In genomic region chr10:111566873-111567381, GRCm38 (mm10) we compare ENCODE assay signal across 10 mouse cellular contexts.
DNase-seq lines count a peak whose midpoint lies in the region; ATAC-seq lines count a peak whose summit lies in the region.
"Had no signal": no experiment of that assay in that cellular context is flagged by ENCODE, and none has a peak within 500 bp of the region (broad histone marks: within the 10 kb centered on the region; RNA-seq: fewer than 3 reads in every experiment).

No protein-coding gene starts in this region.

- WGBS in intestine, embryonic 16.5 days: 71% methylated on average over 12 of the region's 12 CpGs

- no peak overlapping the region for H3K9ac ChIP-seq in intestine, embryonic 16.5 days (ENCODE audit: low read depth, low read length)
- H3K9ac ChIP-seq: stomach, embryonic 15.5 days had no signal

- ATAC-seq in erythroblast, adult 5-6 weeks (replicated peaks; ENCODE audit: low FRiP score, poor library complexity, severe bottlenecking): no peak
- no peak for ATAC-seq in intestine, embryonic 16.5 days
- ATAC-seq: Patski had no signal

- DNase-seq in lung, adult 18-20 months: peak; percentile 54 to 63
- DNase-seq in lung, postnatal 25 days (ENCODE audit: low spot score): no peak
- DNase-seq in cerebellum, adult 9-11 months: peak; percentile 74
- DNase-seq in gastrocnemius, postnatal 10 days: peak; percentile 59
- DNase-seq in layer of hippocampus, adult 11-12 months (ENCODE audit: low spot score): peak; percentile 78
- DNase-seq in lung, postnatal 36 days: peak; percentile 59

- H3K4me3 ChIP-seq in intestine, embryonic 16.5 days (ENCODE audit: low read length): no peak overlapping the region
- H3K4me3 ChIP-seq: stomach, embryonic 15.5 days had no signal

- peaks cover 13% of the 10 kb centered on the region for H3K4me1 ChIP-seq in intestine, embryonic 16.5 days (ENCODE audit: control insufficient read depth, insufficient read depth, low read length)

- no peak overlapping the region for H3K4me2 ChIP-seq in intestine, embryonic 16.5 days (ENCODE audit: low read depth, low read length)
- H3K4me2 ChIP-seq: stomach, embryonic 15.5 days had no signal

- no peaks in the 10 kb centered on the region for H3K36me3 ChIP-seq in intestine, embryonic 16.5 days (ENCODE audit: control insufficient read depth, insufficient read depth, low read length)
- H3K36me3 ChIP-seq: stomach, embryonic 15.5 days had no signal

- no peaks in the 10 kb centered on the region for H3K27me3 ChIP-seq in intestine, embryonic 16.5 days (replicated peaks; ENCODE audit: control insufficient read depth, insufficient read depth, low read length)
- H3K27me3 ChIP-seq: Patski; stomach, embryonic 15.5 days had no signal

- no peaks in the 10 kb centered on the region for H3K9me3 ChIP-seq in intestine, embryonic 16.5 days (ENCODE audit: control insufficient read depth, low read length)
- H3K9me3 ChIP-seq: stomach, embryonic 15.5 days had no signal

- no peak overlapping the region for H3K27ac ChIP-seq in intestine, embryonic 16.5 days (ENCODE audit: low read length)
- H3K27ac ChIP-seq: stomach, embryonic 15.5 days had no signal
